Mouse (Mus musculus) skeletal muscle tissue, adult 2 months (tissue): ENCODE measurements around the gene Fbxo31.

Experiments
- DNase-seq: peaks from one replicate; pipeline ENCODE4 v3.0.0-alpha.2; 2012; ENCODE audit warnings: low read depth, low spot score

The Fbxo31 gene

GRCm38 (mm10) chr8:121589205-121589726 lies 10.7 kb upstream of the Fbxo31 start:
- no peak for DNase-seq

GRCm38 (mm10) chr8:121588750-121589149 lies 10.1 kb upstream of the Fbxo31 start:
- no peak for DNase-seq

DNA sequence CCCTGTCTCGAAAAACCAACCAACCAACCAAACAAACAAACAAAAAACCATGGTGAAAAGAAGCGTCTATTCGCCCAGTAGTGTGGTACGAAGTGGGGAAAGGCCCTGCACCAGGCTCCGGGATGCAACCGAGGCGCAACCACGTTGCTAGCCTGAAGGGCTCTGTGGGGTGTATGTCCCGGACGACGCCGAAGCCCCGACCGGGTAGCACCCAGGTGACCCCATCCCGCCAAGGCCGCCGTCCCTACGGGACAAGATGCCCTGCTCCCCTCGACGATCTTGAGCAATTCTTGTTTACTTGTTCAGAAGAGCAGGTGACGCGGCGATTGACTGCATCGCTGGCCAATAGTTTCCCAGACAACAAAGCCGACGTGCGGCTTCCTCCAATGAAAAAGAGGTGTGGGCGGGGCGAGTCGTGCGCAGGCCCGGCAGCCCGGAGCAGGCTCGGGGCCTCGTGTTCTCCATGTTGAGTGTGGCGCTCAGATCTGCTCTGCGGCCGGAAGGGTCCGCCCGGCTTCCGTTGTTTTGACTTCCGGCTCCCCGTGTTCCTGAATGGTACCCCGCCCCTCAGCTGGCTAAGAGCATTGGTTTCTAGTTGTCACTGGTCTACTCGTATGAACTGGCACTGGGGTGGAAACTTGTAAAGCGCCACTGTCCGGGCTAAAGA lies 6.7 kb upstream of the Fbxo31 start:
- peak; percentile 100 for DNase-seq

- no peak for DNase-seq
Observed at GRCm38 (mm10) chr8:121584730-121585129, 6.1 kb upstream of the Fbxo31 start.

- peak; percentile 82 for DNase-seq
Observed at GRCm38 (mm10) chr8:121583653-121584052, 5.0 kb upstream of the Fbxo31 start.

GRCm38 (mm10) chr8:121580465-121580864 lies 1.9 kb upstream of the Fbxo31 start:
- no peak for DNase-seq

DNA sequence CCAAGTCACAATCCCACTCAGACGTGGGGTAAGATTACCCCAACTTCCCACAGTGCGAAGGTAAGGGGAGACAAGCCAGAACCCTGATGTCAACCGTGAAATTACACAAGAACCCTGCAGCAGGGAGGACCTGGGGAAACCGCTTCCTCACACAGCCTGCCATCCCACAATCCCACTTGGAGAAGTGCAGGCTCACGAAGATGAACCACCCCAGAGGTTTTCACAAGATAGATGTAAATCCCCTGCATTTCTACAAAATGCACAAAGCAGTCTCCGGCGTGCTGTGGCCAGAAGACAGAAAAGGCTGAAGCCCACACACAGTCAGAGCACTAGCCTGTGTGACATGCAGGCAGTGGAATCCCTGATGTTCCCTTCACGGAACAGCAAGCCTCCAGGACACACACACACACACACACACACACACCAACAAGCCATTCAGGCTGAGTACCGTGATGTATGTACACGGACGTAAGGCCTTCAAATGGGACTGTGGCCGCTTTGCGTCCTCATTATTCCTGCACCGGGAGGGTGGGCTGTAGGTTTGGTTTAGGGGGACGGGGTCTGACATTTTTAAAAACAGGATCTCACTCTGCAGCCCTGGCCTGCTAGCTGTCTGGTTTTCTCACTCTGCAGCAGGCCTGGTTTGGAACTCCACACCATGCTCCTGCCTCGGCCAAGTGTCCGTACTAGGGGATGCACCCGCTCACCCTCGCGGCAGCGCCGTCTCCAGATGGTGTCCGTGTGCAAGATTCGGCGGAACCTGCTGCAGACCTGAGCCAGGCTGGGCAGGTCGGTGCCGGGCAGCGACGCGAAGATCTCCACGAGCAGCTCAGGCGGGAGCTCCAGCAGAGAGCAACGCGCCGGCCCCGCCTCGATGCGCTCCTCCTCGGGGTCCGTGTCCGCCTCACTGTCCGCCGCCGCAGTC lies 593 bp downstream of the Fbxo31 start:
- no peak for DNase-seq

- DNase-seq: no peak
Observed at GRCm38 (mm10) chr8:121575661-121576060, 2.9 kb downstream of the Fbxo31 start.

DNA sequence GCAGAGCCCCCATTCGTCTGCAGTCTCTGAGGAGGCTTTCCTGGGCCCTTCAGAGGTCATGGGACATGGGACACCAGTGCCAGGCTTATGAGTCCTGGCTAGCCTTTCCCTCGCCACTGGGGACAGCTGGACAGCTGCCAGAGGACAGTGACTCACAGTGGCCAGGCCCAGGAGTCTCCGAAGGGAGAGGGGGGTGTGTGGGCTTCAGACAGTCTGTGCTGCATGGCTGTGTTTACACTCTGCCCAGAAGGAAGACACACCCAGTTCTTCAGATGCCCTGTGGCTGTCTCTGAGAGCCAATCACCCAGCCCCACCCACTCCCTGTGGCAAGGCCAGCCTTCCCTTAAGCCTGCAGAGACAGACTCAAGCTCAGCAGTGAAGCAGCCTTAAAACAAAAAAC lies 5.3 kb downstream of the Fbxo31 start:
- peak; percentile 95 for DNase-seq

DNA sequence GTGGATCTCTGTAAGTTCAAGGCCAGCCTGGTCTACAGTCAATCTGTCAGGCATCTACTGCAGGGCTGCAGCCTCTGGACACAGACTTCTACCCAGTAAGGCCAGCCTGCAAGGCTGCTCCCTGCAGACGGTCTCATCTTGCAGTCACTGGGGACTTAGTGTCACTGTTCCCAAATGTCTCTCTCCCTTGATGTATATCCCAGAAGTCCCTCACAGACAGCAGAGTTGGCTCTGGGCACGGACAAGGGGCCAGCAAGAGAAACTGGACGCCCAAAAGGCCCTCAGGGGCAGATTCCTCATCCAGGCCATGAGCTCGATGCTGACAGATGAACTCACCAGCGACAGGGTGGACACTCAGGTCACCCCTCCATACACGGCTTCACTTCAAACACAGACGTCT lies 6.5 kb downstream of the Fbxo31 start:
- no peak for DNase-seq

GRCm38 (mm10) chr8:121570801-121571200 lies 7.8 kb downstream of the Fbxo31 start:
- no peak for DNase-seq

DNA sequence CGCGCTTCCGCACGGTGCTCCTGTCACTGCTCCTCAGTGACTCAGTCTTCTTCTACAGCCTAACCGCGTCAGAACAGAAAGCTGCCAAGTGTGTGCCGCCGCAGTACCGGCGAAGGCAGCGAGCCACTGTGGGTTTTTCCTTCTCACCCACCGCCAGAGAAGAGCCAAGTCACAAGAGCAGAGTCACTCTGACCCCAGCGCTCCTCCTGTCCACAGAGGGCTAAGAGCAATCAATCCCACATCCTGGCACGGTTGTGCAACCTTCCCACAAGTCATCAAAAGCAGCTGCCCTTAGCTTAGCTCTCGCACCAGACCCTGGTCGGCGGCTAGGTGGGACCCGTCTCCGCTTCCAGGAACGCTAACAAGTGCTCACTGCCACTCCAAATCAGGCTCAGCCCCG lies 8.3 kb downstream of the Fbxo31 start:
- peak; percentile 74 for DNase-seq

- DNase-seq: no peak
Observed at GRCm38 (mm10) chr8:121568321-121568720, 10.3 kb downstream of the Fbxo31 start.

DNA sequence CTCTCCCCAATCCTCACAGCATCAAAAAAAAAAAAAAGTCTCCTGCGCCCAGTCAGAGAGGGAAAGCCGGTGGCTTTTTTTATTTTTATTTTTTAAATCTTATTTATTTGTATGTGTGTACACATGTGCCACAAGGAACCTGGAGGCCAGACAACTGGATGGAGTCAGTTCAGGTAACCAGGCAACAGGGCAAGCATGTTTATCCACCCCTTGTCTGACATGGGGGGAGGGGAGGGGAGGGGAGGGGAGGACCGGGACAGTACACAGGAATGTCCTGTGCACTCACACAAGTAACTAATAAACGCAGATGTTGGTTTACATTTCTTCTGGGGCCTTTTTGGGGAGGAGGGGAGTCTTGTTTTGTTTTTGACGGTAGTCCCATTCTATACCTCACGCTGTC lies 14.9 kb downstream of the Fbxo31 start:
- DNase-seq: no peak

DNA sequence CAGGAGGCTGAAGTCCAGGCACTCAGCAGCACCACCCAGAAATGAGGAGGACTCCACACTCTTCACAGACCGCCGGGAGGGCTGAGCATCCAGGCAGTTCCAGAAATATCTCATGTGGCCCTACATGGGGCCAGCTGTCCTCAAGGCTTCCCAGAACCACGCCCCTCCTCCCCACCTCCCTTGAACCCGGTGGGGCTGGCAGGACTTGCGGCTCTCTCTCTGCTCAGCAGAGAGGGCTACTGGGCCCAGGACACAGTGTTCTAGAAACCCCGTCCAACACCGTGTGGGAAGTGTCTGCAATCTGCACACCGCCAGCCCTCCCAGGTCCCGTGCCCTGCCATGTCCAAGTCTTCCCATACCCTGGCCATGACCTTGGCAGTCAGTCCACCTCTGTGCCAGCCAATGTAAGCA lies 15.7 kb downstream of the Fbxo31 start:
- DNase-seq: peak; percentile 97

DNA sequence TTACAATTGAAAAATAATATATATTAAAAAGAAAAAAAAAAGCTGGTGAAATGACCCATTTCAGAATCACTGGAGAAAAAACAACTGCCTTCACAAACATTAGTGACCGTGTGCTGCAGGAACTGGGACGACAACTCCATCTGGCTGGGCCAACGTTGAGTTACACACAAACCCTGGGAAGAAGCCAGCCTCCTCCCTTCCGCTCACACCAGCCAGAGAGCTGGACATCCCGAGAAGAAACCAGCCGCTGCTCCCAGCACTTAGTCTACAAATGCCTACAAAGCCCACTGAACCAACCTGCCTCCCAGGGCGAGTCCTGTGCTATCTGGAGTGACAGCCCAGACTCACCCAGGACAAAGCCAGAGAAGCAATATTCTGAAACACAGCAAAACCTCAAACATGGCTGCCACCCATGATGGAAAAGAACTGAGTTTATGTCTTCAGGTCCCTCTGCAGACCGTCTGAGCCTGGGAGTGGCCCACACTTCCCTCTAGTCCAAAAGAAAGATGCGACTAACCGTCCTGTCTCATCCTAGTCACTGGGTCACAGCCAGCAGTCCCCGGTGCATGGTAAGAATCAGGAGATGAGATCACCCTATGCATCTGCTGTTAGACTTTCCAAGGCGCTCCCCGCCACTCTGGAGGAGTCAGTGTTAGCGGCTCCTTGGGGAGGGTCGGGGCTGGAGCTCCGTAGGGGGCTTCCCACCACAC lies 16.8 kb downstream of the Fbxo31 start:
- DNase-seq: peak; percentile 88

GRCm38 (mm10) chr8:121560432-121561100 lies 18.0 kb downstream of the Fbxo31 start:
- DNase-seq: no peak

DNA sequence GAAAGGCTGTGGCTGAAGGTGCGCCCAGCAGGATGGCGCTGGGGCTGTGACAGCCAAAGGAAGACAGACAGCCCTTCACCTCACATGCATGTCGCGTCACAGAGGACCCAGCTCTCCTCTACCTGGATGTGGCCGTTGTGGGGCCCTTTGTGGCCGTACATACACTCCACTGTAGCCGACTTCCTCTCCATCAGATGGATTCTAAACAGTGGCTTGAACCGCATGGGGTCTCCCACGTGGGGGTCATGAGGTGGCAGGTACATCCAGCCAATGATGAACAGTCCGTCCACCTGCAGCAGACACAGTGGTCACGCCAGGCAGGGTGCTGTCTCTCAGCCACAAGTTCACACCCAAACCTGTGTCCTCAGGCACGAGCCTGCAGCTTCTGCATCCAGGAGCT lies 18.8 kb downstream of the Fbxo31 start:
- no peak for DNase-seq

- no peak for DNase-seq
Observed at GRCm38 (mm10) chr8:121558538-121558937, 20.1 kb downstream of the Fbxo31 start.

- no peak for DNase-seq
Observed at GRCm38 (mm10) chr8:121557746-121558145, 20.9 kb downstream of the Fbxo31 start.

- DNase-seq: no peak
Observed at GRCm38 (mm10) chr8:121553831-121554475, 24.7 kb downstream of the Fbxo31 start.
